Mouse (Mus musculus): ENCODE measurements around the gene Heatr3. TPM values are rescaled to one million over a fixed set of nuclear protein-coding genes. Genes with fewer than 3 reads are reported as not detected.

The Heatr3 gene
- polyA plus RNA-seq (2012; ENCODE audit: insufficient read depth, low replicate concordance) = 1.0 and 2.9 TPM in 2 replicates

- H3K9me3 ChIP-seq = no peaks in the 10 kb centered on the region
- H3K4me1 ChIP-seq = peaks cover 29% of the 10 kb centered on the region
- H3K36me3 ChIP-seq (replicated peaks; ENCODE audit: low read length) = peaks cover 69% of the 10 kb centered on the region
- H3K4me3 ChIP-seq (replicated peaks) = peak within 1 kb of the TSS; percentile 97
- no peaks in the 10 kb centered on the region for H3K27me3 ChIP-seq (replicated peaks)
- TF ChIP-seq FLI1 (IDR thresholded peaks at IDR 0.05; ENCODE audit: low read length) = no peak
- TF ChIP-seq GATA1 (IDR thresholded peaks at IDR 0.05; ENCODE audit: borderline replicate concordance, low read length) = no peak
Observed at GRCm38 (mm10) chr8:88137748-88138484, at the start of gene Heatr3. Gene Heatr3 (plus strand): TSS chr8:88137855.

- TF ChIP-seq GATA1 (IDR thresholded peaks at IDR 0.05; ENCODE audit: borderline replicate concordance, low read length) = no peak
- no peak for TF ChIP-seq FLI1 (IDR thresholded peaks at IDR 0.05; ENCODE audit: low read length)
- H3K27me3 ChIP-seq (replicated peaks) = peaks cover 2% of the 10 kb centered on the region
- H3K4me3 ChIP-seq (replicated peaks) = no peak overlapping the region
- no peaks in the 10 kb centered on the region for H3K9me3 ChIP-seq
- no peaks in the 10 kb centered on the region for H3K4me1 ChIP-seq
- H3K36me3 ChIP-seq (replicated peaks; ENCODE audit: low read length) = no peaks in the 10 kb centered on the region
Observed at GRCm38 (mm10) chr8:88088006-88088405, 49.6 kb upstream of the Heatr3 start.

GRCm38 (mm10) chr8:88091661-88092060 is 46.0 kb upstream of the Heatr3 start:
- H3K27me3 ChIP-seq (replicated peaks) = peaks cover 2% of the 10 kb centered on the region
- H3K4me3 ChIP-seq (replicated peaks) = no peak overlapping the region
- H3K9me3 ChIP-seq = no peaks in the 10 kb centered on the region
- no peak for TF ChIP-seq GATA1 (IDR thresholded peaks at IDR 0.05; ENCODE audit: borderline replicate concordance, low read length)
- no peak for TF ChIP-seq FLI1 (IDR thresholded peaks at IDR 0.05; ENCODE audit: low read length)
- no peaks in the 10 kb centered on the region for H3K4me1 ChIP-seq
- H3K36me3 ChIP-seq (replicated peaks; ENCODE audit: low read length) = no peaks in the 10 kb centered on the region

GRCm38 (mm10) chr8:88093367-88093766 is 44.3 kb upstream of the Heatr3 start:
- Histone ChIP-seq H3K4me3 (replicated peaks) (no peak overlapping the region), H3K27me3 (replicated peaks) (peaks cover 2% of the 10 kb centered on the region), H3K36me3 (replicated peaks; ENCODE audit: low read length) (no peaks in the 10 kb centered on the region), H3K9me3 (no peaks in the 10 kb centered on the region), H3K4me1 (no peaks in the 10 kb centered on the region)
- TF ChIP-seq FLI1 (IDR thresholded peaks at IDR 0.05; ENCODE audit: low read length) = no peak
- TF ChIP-seq GATA1 (IDR thresholded peaks at IDR 0.05; ENCODE audit: borderline replicate concordance, low read length) = no peak

- Histone ChIP-seq H3K4me3 (replicated peaks) (no peak overlapping the region), H3K4me1 (no peaks in the 10 kb centered on the region), H3K36me3 (replicated peaks; ENCODE audit: low read length) (no peaks in the 10 kb centered on the region), H3K27me3 (replicated peaks) (no peaks in the 10 kb centered on the region), H3K9me3 (no peaks in the 10 kb centered on the region)
- TF ChIP-seq FLI1 (IDR thresholded peaks at IDR 0.05; ENCODE audit: low read length) = no peak
Observed at GRCm38 (mm10) chr8:88098856-88099255, 38.8 kb upstream of the Heatr3 start.

- no peaks in the 10 kb centered on the region for H3K27me3 ChIP-seq (replicated peaks)
- no peak for TF ChIP-seq FLI1 (IDR thresholded peaks at IDR 0.05; ENCODE audit: low read length)
- TF ChIP-seq GATA1 (IDR thresholded peaks at IDR 0.05; ENCODE audit: borderline replicate concordance, low read length) = no peak
- H3K9me3 ChIP-seq = no peaks in the 10 kb centered on the region
- no peak overlapping the region for H3K4me3 ChIP-seq (replicated peaks)
- H3K36me3 ChIP-seq (replicated peaks; ENCODE audit: low read length) = no peaks in the 10 kb centered on the region
- no peaks in the 10 kb centered on the region for H3K4me1 ChIP-seq
Observed at GRCm38 (mm10) chr8:88099526-88099925, 38.1 kb upstream of the Heatr3 start.

- Histone ChIP-seq H3K4me3 (replicated peaks) (no peak overlapping the region), H3K4me1 (no peaks in the 10 kb centered on the region), H3K27me3 (replicated peaks) (peaks cover 20% of the 10 kb centered on the region), H3K9me3 (peaks cover 8% of the 10 kb centered on the region), H3K36me3 (replicated peaks; ENCODE audit: low read length) (no peaks in the 10 kb centered on the region)
- TF ChIP-seq GATA1 (IDR thresholded peaks at IDR 0.05; ENCODE audit: borderline replicate concordance, low read length) (no peak), FLI1 (IDR thresholded peaks at IDR 0.05; ENCODE audit: low read length) (no peak)
Observed at GRCm38 (mm10) chr8:88109241-88109640, 28.4 kb upstream of the Heatr3 start.

- peaks cover 9% of the 10 kb centered on the region; the same call in 1 of the 2 replicates for H3K4me1 ChIP-seq
- H3K9me3 ChIP-seq = no peaks in the 10 kb centered on the region
- peak within 1 kb of the TSS; percentile 99 for H3K4me3 ChIP-seq (replicated peaks)
- H3K27me3 ChIP-seq (replicated peaks) = peaks cover 11% of the 10 kb centered on the region
- no peak for TF ChIP-seq GATA1 (IDR thresholded peaks at IDR 0.05; ENCODE audit: borderline replicate concordance, low read length)
- TF ChIP-seq FLI1 (IDR thresholded peaks at IDR 0.05; ENCODE audit: low read length) = no peak
- peaks cover 19% of the 10 kb centered on the region for H3K36me3 ChIP-seq (replicated peaks; ENCODE audit: low read length)
Observed at GRCm38 (mm10) chr8:88118456-88119036, 19.1 kb upstream of the Heatr3 start, which contains the start of gene Cnep1r1. Gene Cnep1r1 (plus strand): TSS chr8:88118769.

- no peaks in the 10 kb centered on the region for H3K9me3 ChIP-seq
- H3K4me3 ChIP-seq (replicated peaks) = peak overlapping the region; percentile 99
- TF ChIP-seq FLI1 (IDR thresholded peaks at IDR 0.05; ENCODE audit: low read length) (no peak), GATA1 (IDR thresholded peaks at IDR 0.05; ENCODE audit: borderline replicate concordance, low read length) (no peak)
- peaks cover 9% of the 10 kb centered on the region; the same call in 1 of the 2 replicates for H3K4me1 ChIP-seq
- peaks cover 10% of the 10 kb centered on the region for H3K27me3 ChIP-seq (replicated peaks)
- H3K36me3 ChIP-seq (replicated peaks; ENCODE audit: low read length) = peaks cover 23% of the 10 kb centered on the region
Observed at GRCm38 (mm10) chr8:88119076-88119475, 18.6 kb upstream of the Heatr3 start.

- Histone ChIP-seq H3K4me3 (replicated peaks) (no peak overlapping the region), H3K27me3 (replicated peaks) (no peaks in the 10 kb centered on the region), H3K9me3 (no peaks in the 10 kb centered on the region), H3K4me1 (peaks cover 14% of the 10 kb centered on the region; the same call in 1 of the 2 replicates), H3K36me3 (replicated peaks; ENCODE audit: low read length) (peaks cover 72% of the 10 kb centered on the region)
- TF ChIP-seq GATA1 (IDR thresholded peaks at IDR 0.05; ENCODE audit: borderline replicate concordance, low read length) = no peak
- no peak for TF ChIP-seq FLI1 (IDR thresholded peaks at IDR 0.05; ENCODE audit: low read length)
Observed at GRCm38 (mm10) chr8:88124850-88125249, 12.8 kb upstream of the Heatr3 start.

Measured in megakaryocyte, embryonic 14.5 days (primary cell).